Mouse (Mus musculus) ES-E14 (cell line): Measurements from ENCODE around the gene Rad9b. TPM values are rescaled to one million over a fixed set of nuclear protein-coding genes. Genes with fewer than 3 reads are reported as not detected.

ENCODE experiments used
- DNase-seq: peaks from one replicate; pipeline ENCODE4 v3.0.0-alpha.2; 2013; ENCODE audit warnings: low read depth, low spot score
- H3K27ac ChIP-seq: 2 replicates; pipeline ENCODE4 v1.5.1; 2012; ENCODE audit warnings: low read depth, mild to moderate bottlenecking, low read length, moderate library complexity, mixed read lengths; ENCODE audit not compliant: poor library complexity, insufficient read depth, severe bottlenecking
- H3K36me3 ChIP-seq: 2 replicates; pipeline ENCODE4 v1.6.1; 2012; ENCODE audit warnings: mild to moderate bottlenecking, low read length, moderate library complexity, mixed read lengths; ENCODE audit not compliant: control insufficient read depth, poor library complexity, insufficient read depth, severe bottlenecking
- H3K4me1 ChIP-seq, 2 experiments: fragments of 150-350 bp in 1 of 2; sonication (generic) in 1 of 2; 2 replicates each; pipeline ENCODE4 v1.6.1; 2012; ENCODE audit warnings: low read length in 2 of 2, mild to moderate bottlenecking in 1 of 2, mixed read lengths in 1 of 2; ENCODE audit not compliant: control insufficient read depth in 2 of 2, insufficient read depth in 2 of 2, poor library complexity in 1 of 2
- H3K4me3 ChIP-seq, 2 experiments: fragments of 150-350 bp in 1 of 2; sonication (generic) in 1 of 2; 2 replicates each; pipeline ENCODE4 v1.5.1; 2012; ENCODE audit warnings: low read length in 2 of 2, low read depth in 1 of 2, mild to moderate bottlenecking in 1 of 2, mixed read lengths in 1 of 2; ENCODE audit not compliant: insufficient read depth in 1 of 2, poor library complexity in 1 of 2, severe bottlenecking in 1 of 2
- H3K9ac ChIP-seq: 2 replicates; pipeline ENCODE4 v1.6.1; 2012; ENCODE audit warnings: low read depth, mild to moderate bottlenecking, low read length, mixed read lengths; ENCODE audit not compliant: poor library complexity, insufficient read depth, severe bottlenecking
- H3K9me3 ChIP-seq: fragments of 150-350 bp; sonication (generic); 2 replicates; pipeline ENCODE4 v1.6.1; 2012; ENCODE audit warnings: low read depth, mild to moderate bottlenecking, low read length; ENCODE audit not compliant: control insufficient read depth, insufficient read depth
- CHD2 ChIP-seq: IDR thresholded peaks from 2 replicates; pipeline ENCODE4 v1.6.1; 2014; ENCODE audit warnings: mild to moderate bottlenecking, low read depth, low read length, inconsistent platforms
- HCFC1 ChIP-seq: IDR thresholded peaks from 2 replicates; pipeline ENCODE4 v1.6.1; 2012; ENCODE audit warnings: low read length, inconsistent platforms, borderline replicate concordance; ENCODE audit not compliant: insufficient read depth
- MAFK ChIP-seq: IDR thresholded peaks from 2 replicates; pipeline ENCODE4 v1.6.1; 2014; ENCODE audit warnings: mild to moderate bottlenecking, low read depth, low read length, inconsistent platforms; ENCODE audit not compliant: insufficient read depth
- ZC3H11A ChIP-seq: IDR thresholded peaks from 2 replicates; pipeline ENCODE4 v1.6.1; 2012; ENCODE audit warnings: low read depth, mild to moderate bottlenecking, inconsistent platforms, low read length, borderline replicate concordance
- ZNF384 ChIP-seq: IDR thresholded peaks from 2 replicates; pipeline ENCODE4 v1.6.1; 2012; ENCODE audit warnings: low read depth, low read length, inconsistent platforms
- in situ Hi-C, 2 experiments: fragments of 600-800 bp; cut with MboI; formaldehyde crosslinking; loops; one replicate each; pipeline ENCODE4 v1.15.1; 2025; ENCODE audit warnings: low sequenced_read_pairs in 2 of 2, inconsistent platforms in 1 of 2; ENCODE audit not compliant: unreplicated experiment in 2 of 2
- total RNA-seq: library from RNA; depleted of rRNA; stranded (reverse); fragments of 300-350 nt; gene quantifications from 2 replicates; pipeline ENCODE4 v1.2.3, GENCODE M21; 2012

Gene Rad9b
- total RNA-seq, 1 experiment = 20.5 TPM

DNA sequence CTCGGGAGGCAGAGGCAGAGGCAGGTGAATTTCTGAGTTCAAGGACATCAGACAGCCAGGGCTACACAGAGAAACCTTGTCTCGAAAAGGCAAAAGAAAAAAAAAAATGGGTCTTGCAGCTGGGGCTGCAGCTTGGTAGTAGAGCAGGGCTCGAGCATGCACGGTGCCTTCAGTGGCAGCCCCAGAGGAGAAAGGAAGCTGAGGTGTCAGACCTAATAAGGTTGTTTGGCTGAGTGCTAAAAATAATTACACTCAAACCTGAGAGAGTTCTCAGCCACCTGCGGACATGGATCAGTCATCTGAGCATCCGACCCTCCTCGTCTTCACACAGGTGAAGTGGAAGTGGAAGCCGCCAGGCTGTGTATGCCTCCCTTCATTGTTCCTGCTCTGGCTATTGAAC is 43.3 kb downstream of the Rad9b start:
- H3K27ac ChIP-seq = no peak overlapping the region
- H3K36me3 ChIP-seq = peaks cover 30% of the 10 kb centered on the region; the same call in 1 of the 2 replicates
- H3K4me3 ChIP-seq = no peak overlapping the region
- DNase-seq = no peak
- no peaks in the 10 kb centered on the region for H3K9me3 ChIP-seq
- TF ChIP-seq MAFK = no peak
- TF ChIP-seq ZC3H11A = no peak
- no peak for TF ChIP-seq HCFC1
- TF ChIP-seq ZNF384 = no peak
- no peak for TF ChIP-seq CHD2
- peaks cover 3 to 14% of the 10 kb centered on the region in 2 experiments; a peak in 3 of 4 replicates for H3K4me1 ChIP-seq
- H3K9ac ChIP-seq = no peak overlapping the region
- in situ Hi-C loops = no loop called here

GRCm38 (mm10) chr5:122306536-122306935 is 47.5 kb downstream of the Rad9b start:
- Histone ChIP-seq H3K4me3 (no peak overlapping the region), H3K36me3 (peaks cover 11% of the 10 kb centered on the region; the same call in 1 of the 2 replicates), H3K9ac (no peak overlapping the region), H3K9me3 (no peaks in the 10 kb centered on the region), H3K27ac (no peak overlapping the region), H3K4me1 (peaks cover 9 to 10% of the 10 kb centered on the region in 2 experiments)
- DNase-seq = no peak
- in situ Hi-C loops = no loop called here
- TF ChIP-seq CHD2 (no peak), HCFC1 (no peak)

- in situ Hi-C loops = no loop called here
- TF ChIP-seq HCFC1 (no peak), MAFK (0 out of 2 replicates have a peak, but pooled peaks have one; percentile 29)
- no peak overlapping the region for H3K27ac ChIP-seq
- no peak overlapping the region for H3K4me3 ChIP-seq
- no peaks in the 10 kb centered on the region for H3K9me3 ChIP-seq
- H3K4me1 ChIP-seq = peaks cover 9 to 10% of the 10 kb centered on the region in 2 experiments
- H3K9ac ChIP-seq = no peak overlapping the region
- no peak for DNase-seq
- H3K36me3 ChIP-seq = peaks cover 7% of the 10 kb centered on the region; the same call in 1 of the 2 replicates
Measured at GRCm38 (mm10) chr5:122305472-122305871, 48.6 kb downstream of the Rad9b start.

DNA sequence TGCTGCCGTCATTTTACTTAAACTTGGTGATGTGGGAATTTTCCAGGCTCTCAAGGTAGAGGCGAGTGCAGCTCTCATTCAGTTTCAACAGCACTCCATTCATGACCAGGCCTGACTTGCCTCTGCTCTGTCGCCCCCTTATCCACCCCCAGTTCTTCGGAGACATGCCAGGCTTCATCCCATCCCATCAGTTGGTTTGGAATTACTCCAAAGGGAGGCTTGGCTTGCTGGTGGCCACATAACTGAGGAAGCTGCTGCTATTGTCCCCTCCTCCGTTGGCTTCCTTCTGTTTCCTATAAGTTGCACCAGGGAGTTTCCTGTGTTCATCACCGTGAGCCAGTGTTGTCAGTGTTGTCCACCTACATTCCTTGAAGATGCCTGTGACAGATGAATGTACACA is 49.5 kb downstream of the Rad9b start:
- Histone ChIP-seq H3K9me3 (no peaks in the 10 kb centered on the region), H3K4me3 (no peak overlapping the region), H3K36me3 (peaks cover 6% of the 10 kb centered on the region; the same call in 1 of the 2 replicates), H3K4me1 (peaks cover 9 to 13% of the 10 kb centered on the region in 2 experiments), H3K9ac (no peak overlapping the region), H3K27ac (no peak overlapping the region; the same call in 1 of the 2 replicates)
- no peak for DNase-seq
- in situ Hi-C loops = no loop called here
- TF ChIP-seq ZNF384 (no peak), MAFK (no peak), HCFC1 (no peak), ZC3H11A (no peak), CHD2 (no peak)

GRCm38 (mm10) chr5:122303937-122304336 is 50.1 kb downstream of the Rad9b start:
- Histone ChIP-seq H3K4me3 (no peak overlapping the region), H3K9ac (no peak overlapping the region), H3K27ac (no peak overlapping the region; the same call in 1 of the 2 replicates), H3K4me1 (peaks cover 9 to 13% of the 10 kb centered on the region in 2 experiments), H3K9me3 (no peaks in the 10 kb centered on the region), H3K36me3 (peaks cover 4% of the 10 kb centered on the region; the same call in 1 of the 2 replicates)
- no peak for TF ChIP-seq ZNF384
- no peak for TF ChIP-seq CHD2
- no peak for TF ChIP-seq ZC3H11A
- no peak for TF ChIP-seq HCFC1
- TF ChIP-seq MAFK = no peak
- in situ Hi-C loops = no loop called here
- no peak for DNase-seq
